Mouse (Mus musculus): ENCODE results near the gene Alk. TPM values are rescaled to one million over a fixed set of nuclear protein-coding genes. Genes with fewer than 3 reads are reported as not detected.

The Alk gene
- polyA plus RNA-seq, 1 experiment from 2014 or later: 8.3 TPM

DNA sequence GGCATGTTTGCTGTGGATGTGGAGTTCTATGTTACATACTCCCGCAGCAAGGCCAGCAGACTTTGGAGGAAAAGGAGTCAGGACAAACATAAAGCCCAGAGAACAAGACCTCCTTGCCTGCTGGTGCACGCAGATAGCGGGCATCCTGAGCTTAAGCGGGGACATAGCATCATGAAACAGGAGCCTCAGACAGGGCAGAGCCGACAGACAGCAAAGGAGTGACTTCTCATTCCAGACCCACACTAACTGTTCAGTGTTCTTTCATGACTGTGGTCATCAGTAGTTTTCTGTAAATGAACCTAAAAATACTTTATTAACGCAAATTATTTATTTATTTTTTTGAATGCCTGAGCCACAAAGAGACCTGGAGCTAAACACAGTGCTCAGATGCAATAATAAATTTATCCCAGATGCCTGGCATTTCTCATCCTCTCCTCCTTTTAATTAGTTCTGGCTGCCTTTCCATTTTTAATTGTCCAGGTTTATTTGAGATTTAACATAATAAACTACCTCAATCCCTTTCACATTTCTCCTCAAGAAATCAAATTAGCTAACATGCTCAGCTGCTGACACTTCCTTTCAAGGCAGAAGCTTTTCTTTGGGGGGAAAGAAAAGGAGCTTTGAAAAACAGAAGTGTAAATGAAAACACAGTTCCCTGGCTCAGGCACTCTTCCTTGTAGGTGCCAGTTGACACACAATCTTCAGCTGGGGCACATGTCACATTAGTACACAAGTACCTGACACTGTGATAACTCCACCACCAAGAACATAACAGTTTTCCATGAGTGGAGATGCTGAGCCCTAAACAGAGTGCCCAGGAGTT is 311.8 kb downstream of the Alk start:
- ATAC-seq (ENCODE audit: low FRiP score): no peak
- 89% methylated on average over 6 of the region's 6 CpGs for WGBS

DNA sequence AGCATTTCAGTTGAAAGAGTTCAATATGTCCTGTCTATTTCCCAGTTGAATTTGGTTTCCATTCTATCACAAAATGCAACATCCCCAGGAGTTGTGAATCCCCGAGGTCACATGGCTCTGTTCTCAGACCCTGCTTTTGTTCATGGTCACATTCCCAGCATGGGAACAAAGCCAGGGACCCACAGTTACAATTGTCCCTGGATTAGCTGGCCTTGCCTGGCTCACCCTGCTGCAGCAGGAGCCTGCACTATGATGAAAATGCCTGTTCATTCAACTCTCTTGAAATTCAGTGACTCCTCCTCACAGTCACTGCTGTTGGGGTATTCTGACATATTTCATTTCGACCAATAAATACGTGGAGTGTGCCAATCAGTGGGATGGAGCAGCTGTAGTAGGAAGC is 318.5 kb downstream of the Alk start:
- no peak for ATAC-seq (ENCODE audit: low FRiP score)
- Histone ChIP-seq H3K9ac (replicated peaks) (no peak overlapping the region), H3K4me3 (replicated peaks) (no peak overlapping the region), H3K27ac (replicated peaks) (no peak overlapping the region), H3K4me1 (no peaks in the 10 kb centered on the region), H3K9me3 (replicated peaks) (no peaks in the 10 kb centered on the region), H3K27me3 (replicated peaks) (no peaks in the 10 kb centered on the region), H3K4me2 (no peak overlapping the region), H3K36me3 (no peaks in the 10 kb centered on the region)
- WGBS: 36% methylated on average over 3 of the region's 3 CpGs

More for the DNA sequence above, 311.8 kb downstream of the Alk start:
- peaks cover 4% of the 10 kb centered on the region; the same call in 1 of the 2 replicates for H3K4me1 ChIP-seq
- H3K36me3 ChIP-seq: no peaks in the 10 kb centered on the region
- no peak overlapping the region for H3K27ac ChIP-seq (replicated peaks)
- H3K9ac ChIP-seq (replicated peaks): no peak overlapping the region
- no peaks in the 10 kb centered on the region for H3K9me3 ChIP-seq (replicated peaks)
- H3K4me2 ChIP-seq: no peak overlapping the region
- no peaks in the 10 kb centered on the region for H3K27me3 ChIP-seq (replicated peaks)
- no peak overlapping the region for H3K4me3 ChIP-seq (replicated peaks)

DNA sequence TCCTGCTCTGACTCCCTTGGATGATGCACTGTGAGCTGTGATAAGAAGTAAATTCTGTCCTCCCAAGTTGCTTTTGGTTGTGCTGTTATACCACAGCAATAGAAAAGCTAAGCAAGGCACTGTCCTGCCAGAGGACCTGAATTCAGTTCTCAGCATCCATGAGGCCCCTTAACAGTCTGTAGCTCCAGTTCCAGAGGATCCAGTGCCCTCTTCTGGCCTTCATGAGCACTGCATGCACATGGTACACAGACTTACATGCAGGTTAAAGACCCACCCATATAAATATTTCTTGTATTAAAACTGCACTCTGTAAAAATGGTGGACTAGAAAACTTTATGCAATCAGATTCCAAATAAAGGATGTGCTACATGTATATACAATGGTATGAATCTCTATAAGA is 326.1 kb downstream of the Alk start:
- H3K4me2 ChIP-seq: no peak overlapping the region
- ATAC-seq (ENCODE audit: low FRiP score): no peak
- no peaks in the 10 kb centered on the region for H3K36me3 ChIP-seq
- no peak overlapping the region for H3K9ac ChIP-seq (replicated peaks)
- H3K27ac ChIP-seq (replicated peaks): no peak overlapping the region
- H3K9me3 ChIP-seq (replicated peaks): no peaks in the 10 kb centered on the region
- H3K4me1 ChIP-seq: no peaks in the 10 kb centered on the region
- no peaks in the 10 kb centered on the region for H3K27me3 ChIP-seq (replicated peaks)
- no peak overlapping the region for H3K4me3 ChIP-seq (replicated peaks)

DNA sequence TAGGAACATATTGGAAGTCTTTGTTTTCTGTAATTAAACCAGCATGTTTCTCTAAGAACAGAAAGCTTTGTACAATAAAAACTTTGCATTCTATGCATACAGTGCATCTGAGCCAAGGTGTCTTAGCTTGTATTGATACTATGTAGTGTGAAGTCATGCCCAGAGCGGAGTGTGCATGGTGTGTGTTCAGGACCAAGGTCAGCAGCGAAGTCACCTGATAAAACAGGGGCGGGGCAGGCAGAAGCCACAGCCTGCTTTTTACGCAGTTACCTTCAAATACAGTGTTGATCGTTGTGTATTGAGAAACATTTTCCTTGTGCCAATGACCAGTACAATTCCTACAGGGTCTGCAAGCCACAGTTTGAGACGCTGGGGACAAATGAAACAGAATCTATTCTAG is 327.6 kb downstream of the Alk start:
- no peaks in the 10 kb centered on the region for H3K27me3 ChIP-seq (replicated peaks)
- no peak overlapping the region for H3K4me2 ChIP-seq
- no peaks in the 10 kb centered on the region for H3K9me3 ChIP-seq (replicated peaks)
- H3K4me3 ChIP-seq (replicated peaks): no peak overlapping the region
- no peak for ATAC-seq (ENCODE audit: low FRiP score)
- H3K9ac ChIP-seq (replicated peaks): no peak overlapping the region
- H3K4me1 ChIP-seq: no peaks in the 10 kb centered on the region
- H3K27ac ChIP-seq (replicated peaks): no peak overlapping the region
- WGBS: 83% methylated on average over 6 of the region's 6 CpGs
- H3K36me3 ChIP-seq: no peaks in the 10 kb centered on the region

DNA sequence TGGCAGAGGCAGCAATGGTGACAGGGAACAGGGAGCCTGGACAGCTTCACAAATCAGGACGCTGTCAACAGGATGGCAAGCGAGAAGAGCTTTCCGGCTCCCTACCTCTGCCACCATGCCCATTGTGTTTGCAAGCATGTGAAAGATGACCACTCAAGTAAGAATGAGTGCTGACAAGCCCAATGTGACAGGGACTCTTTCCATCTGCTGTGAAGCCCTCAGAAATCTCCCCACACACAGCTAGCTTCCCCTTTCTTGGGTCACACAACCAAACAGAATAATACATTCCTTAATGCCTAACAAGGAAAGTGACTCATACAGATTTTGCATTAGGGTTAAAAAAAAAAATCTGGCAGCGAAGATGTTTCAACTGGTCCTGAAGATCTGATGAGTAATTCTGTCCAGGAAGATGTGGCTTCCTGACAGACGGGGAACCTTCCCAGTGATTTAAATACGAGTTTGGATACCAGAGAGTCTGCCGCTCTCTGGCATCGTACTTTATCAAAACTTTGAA is 329.0 kb downstream of the Alk start:
- H3K4me1 ChIP-seq: no peaks in the 10 kb centered on the region
- ATAC-seq (ENCODE audit: low FRiP score): no peak
- no peak overlapping the region for H3K4me2 ChIP-seq
- no peaks in the 10 kb centered on the region for H3K27me3 ChIP-seq (replicated peaks)
- no peak overlapping the region for H3K4me3 ChIP-seq (replicated peaks)
- 86% methylated on average over 8 of the region's 8 CpGs for WGBS
- H3K9me3 ChIP-seq (replicated peaks): no peaks in the 10 kb centered on the region
- H3K27ac ChIP-seq (replicated peaks): no peak overlapping the region
- H3K36me3 ChIP-seq: no peaks in the 10 kb centered on the region
- H3K9ac ChIP-seq (replicated peaks): no peak overlapping the region

DNA sequence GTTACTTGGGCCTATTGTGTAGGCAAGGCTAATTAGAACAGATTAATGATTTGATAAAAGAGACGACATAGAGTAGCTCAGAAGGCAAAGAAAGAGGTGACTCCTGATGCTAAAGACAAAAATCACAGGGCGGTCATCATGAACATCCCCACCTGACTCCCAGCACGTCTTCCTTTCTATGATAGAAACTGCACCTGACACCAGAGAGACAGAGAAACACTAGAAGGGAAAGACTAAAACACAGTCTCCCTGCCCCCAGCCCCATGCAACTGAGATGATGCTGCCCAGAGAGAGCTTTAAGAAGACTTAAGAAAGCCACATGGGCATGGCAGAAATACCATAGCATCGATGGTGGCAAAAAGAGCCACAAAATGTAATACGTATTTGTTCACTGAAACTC is 330.2 kb downstream of the Alk start:
- H3K36me3 ChIP-seq: no peaks in the 10 kb centered on the region
- H3K9me3 ChIP-seq (replicated peaks): no peaks in the 10 kb centered on the region
- no peak for ATAC-seq (ENCODE audit: low FRiP score)
- no peak overlapping the region for H3K27ac ChIP-seq (replicated peaks)
- H3K4me2 ChIP-seq: no peak overlapping the region
- no peak overlapping the region for H3K4me3 ChIP-seq (replicated peaks)
- H3K4me1 ChIP-seq: no peaks in the 10 kb centered on the region
- H3K27me3 ChIP-seq (replicated peaks): no peaks in the 10 kb centered on the region
- no peak overlapping the region for H3K9ac ChIP-seq (replicated peaks)
- 95% methylated on average over 5 of the region's 5 CpGs for WGBS

DNA sequence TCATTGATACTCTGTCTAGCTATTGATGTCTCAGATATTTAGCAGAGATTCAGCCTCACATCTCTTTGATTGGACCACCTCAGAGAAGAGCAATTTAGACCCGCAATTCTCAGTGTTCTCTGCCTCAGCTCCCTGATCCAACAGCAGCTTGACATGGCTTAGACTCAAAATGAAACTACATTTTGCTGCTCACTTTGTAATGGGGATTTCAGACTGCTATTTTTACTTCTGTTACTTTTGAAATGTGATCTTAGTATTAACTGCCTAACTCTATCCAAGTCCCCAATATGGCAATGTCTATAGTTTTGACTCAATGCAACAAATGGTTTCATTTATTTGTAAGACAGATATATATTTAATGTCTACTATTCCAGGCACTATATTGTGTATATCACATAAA is 332.8 kb downstream of the Alk start:
- Histone ChIP-seq H3K9me3 (replicated peaks) (no peaks in the 10 kb centered on the region), H3K4me2 (no peak overlapping the region), H3K4me3 (replicated peaks) (no peak overlapping the region), H3K4me1 (no peaks in the 10 kb centered on the region), H3K36me3 (no peaks in the 10 kb centered on the region), H3K9ac (replicated peaks) (no peak overlapping the region), H3K27ac (replicated peaks) (no peak overlapping the region), H3K27me3 (replicated peaks) (no peaks in the 10 kb centered on the region)
- no peak for ATAC-seq (ENCODE audit: low FRiP score)
- 90% methylated on average over 1 of the region's 1 CpGs for WGBS

DNA sequence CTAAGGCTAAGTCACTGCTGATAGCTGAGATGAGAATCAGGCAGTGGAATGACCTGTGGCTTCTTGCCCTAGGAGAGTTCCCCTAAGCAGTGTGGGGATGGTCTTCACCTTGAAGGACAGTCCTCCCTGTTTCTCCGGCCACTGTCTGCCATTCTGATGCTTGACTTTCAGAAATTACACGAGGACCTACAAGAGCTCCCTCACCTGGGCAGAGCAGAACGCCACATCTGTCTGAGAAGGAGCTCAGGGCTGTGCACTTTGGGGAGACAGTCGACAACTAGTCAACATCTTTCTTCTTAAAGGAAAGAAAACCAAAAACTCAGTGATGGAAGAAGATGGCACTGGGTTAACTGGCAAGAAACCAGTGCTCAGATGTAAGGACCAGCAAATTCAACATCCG is 335.9 kb downstream of the Alk start:
- Histone ChIP-seq H3K9me3 (replicated peaks) (no peaks in the 10 kb centered on the region), H3K4me1 (no peaks in the 10 kb centered on the region), H3K9ac (replicated peaks) (no peak overlapping the region), H3K4me2 (no peak overlapping the region), H3K4me3 (replicated peaks) (no peak overlapping the region), H3K27me3 (replicated peaks) (no peaks in the 10 kb centered on the region), H3K36me3 (no peaks in the 10 kb centered on the region), H3K27ac (replicated peaks) (no peak overlapping the region)
- ATAC-seq (ENCODE audit: low FRiP score): no peak
- 81% methylated on average over 5 of the region's 5 CpGs for WGBS

DNA sequence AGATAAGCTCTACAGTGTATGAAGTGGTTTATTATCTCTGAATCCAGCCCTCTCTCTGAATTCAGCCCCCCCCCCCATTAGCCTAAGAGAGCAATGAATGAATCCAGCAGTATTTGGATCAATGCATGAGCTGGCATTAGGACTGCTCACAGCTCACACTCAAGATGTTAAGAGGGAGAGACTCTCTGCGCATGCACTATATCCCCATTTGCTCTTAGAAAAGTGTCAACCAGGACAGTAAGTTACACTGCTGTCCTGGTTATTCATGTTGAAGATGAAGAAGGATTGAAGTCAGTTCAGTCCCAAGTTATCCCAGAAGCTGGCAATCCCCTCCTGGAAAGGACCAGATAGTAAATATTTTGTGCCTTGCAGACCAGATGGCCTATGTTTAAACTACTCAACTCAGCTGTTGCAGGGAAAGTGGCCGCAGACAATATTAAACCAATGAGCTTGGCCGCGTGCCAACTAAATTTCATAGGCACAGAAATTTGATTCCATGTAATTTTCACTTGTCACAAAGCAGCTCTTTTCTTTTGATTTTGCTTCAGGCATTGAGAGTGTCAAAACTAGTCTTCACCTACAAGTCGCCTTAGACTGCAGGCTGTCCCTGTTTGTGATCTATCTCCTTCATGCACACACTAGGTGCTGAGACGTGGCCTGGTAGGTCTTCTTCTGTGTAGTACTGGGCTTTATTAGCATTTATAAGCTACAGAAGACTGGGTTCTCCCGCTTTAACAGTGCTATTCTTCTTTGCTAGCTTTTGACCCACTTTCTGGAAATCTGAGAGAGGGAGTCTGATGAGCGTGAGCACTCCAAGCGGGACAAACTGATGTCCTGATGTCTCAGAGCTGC is 339.0 kb downstream of the Alk start:
- no peak overlapping the region for H3K4me2 ChIP-seq
- H3K27me3 ChIP-seq (replicated peaks): no peaks in the 10 kb centered on the region
- no peak for ATAC-seq (ENCODE audit: low FRiP score)
- 82% methylated on average over 9 of the region's 9 CpGs for WGBS
- no peaks in the 10 kb centered on the region for H3K4me1 ChIP-seq
- H3K9me3 ChIP-seq (replicated peaks): no peaks in the 10 kb centered on the region
- H3K4me3 ChIP-seq (replicated peaks): no peak overlapping the region
- H3K9ac ChIP-seq (replicated peaks): no peak overlapping the region
- H3K27ac ChIP-seq (replicated peaks): no peak overlapping the region
- no peaks in the 10 kb centered on the region for H3K36me3 ChIP-seq

DNA sequence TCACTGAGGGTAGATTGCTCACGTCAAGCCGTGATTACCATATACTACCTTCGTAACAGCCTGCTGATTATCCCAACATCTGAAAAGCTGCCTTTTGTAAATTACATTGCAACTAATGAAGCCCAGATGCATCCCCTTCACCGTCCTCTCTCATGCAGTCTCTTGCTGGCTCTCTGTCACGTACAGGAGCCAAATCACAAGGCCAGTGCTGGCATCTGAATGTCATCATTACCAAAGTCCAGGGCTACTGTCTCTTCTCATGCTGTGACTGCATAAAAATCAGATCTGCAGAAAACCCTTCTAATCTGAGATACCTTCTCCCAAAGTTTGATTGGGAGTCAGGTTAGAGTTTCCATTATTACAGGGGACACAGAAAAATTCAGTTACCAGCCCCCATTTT is 351.0 kb downstream of the Alk start:
- no peaks in the 10 kb centered on the region for H3K9me3 ChIP-seq (replicated peaks)
- no peak overlapping the region for H3K4me3 ChIP-seq (replicated peaks)
- no peak overlapping the region for H3K27ac ChIP-seq (replicated peaks)
- no peaks in the 10 kb centered on the region for H3K27me3 ChIP-seq (replicated peaks)
- 0 out of 2 replicates have a peak, but pooled peaks cover 14% of the 10 kb centered on the region for H3K4me1 ChIP-seq
- no peak for ATAC-seq (ENCODE audit: low FRiP score)
- no peak overlapping the region for H3K9ac ChIP-seq (replicated peaks)
- WGBS: 66% methylated on average over 5 of the region's 5 CpGs
- no peaks in the 10 kb centered on the region for H3K36me3 ChIP-seq
- H3K4me2 ChIP-seq: no peak overlapping the region

DNA sequence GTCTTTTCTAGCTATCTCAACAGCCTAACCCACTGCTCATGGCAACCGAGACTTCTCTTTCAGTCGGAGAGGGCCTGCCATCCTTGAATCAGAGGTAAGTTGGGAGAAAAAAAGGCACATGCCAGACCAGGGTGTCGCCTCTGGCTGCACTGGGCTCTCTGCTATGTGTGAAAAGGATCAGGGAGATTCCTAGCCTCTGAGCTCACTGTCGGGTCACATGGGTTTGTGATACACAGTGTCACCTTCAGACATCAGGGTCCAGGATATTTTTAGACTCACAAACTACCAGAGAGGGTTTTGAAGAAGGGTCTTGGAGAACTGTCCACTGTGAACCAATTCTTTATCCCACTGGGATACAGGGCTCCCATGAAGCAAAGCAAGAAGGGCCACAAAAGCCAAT is 352.9 kb downstream of the Alk start:
- no peak overlapping the region for H3K27ac ChIP-seq (replicated peaks)
- no peak overlapping the region for H3K4me2 ChIP-seq
- H3K27me3 ChIP-seq (replicated peaks): no peaks in the 10 kb centered on the region
- H3K9ac ChIP-seq (replicated peaks): no peak overlapping the region
- no peaks in the 10 kb centered on the region for H3K9me3 ChIP-seq (replicated peaks)
- no peak overlapping the region for H3K4me3 ChIP-seq (replicated peaks)
- WGBS: 95% methylated on average over 4 of the region's 4 CpGs
- 0 out of 2 replicates have a peak, but pooled peaks cover 14% of the 10 kb centered on the region for H3K4me1 ChIP-seq
- ATAC-seq (ENCODE audit: low FRiP score): no peak
- H3K36me3 ChIP-seq: no peaks in the 10 kb centered on the region

Data from neural tube, embryonic 15.5 days (tissue).